Mouse (Mus musculus): ENCODE measurements around the gene Tiam1. TPM values are rescaled to one million over a fixed set of nuclear protein-coding genes. Genes with fewer than 3 reads are reported as not detected.

Gene Tiam1
- polyA plus RNA-seq, 1 experiment from 2014 or later: 15.7 TPM

GRCm38 (mm10) chr16:89835551-89835950 lies 308.0 kb downstream of the Tiam1 start:
- WGBS: 85% methylated on average over 7 of the region's 7 CpGs
- Histone ChIP-seq H3K9ac (no peak overlapping the region), H3K4me2 (replicated peaks) (no peak overlapping the region), H3K9me3 (no peaks in the 10 kb centered on the region), H3K27me3 (replicated peaks) (no peaks in the 10 kb centered on the region), H3K36me3 (peaks cover 8% of the 10 kb centered on the region; the same call in 1 of the 2 replicates), H3K4me1 (no peaks in the 10 kb centered on the region), H3K4me3 (no peak overlapping the region), H3K27ac (no peak overlapping the region)
- no peak for ATAC-seq (ENCODE audit: low FRiP score, low read depth)

GRCm38 (mm10) chr16:89833011-89833410 lies 310.6 kb downstream of the Tiam1 start:
- H3K9ac ChIP-seq: no peak overlapping the region
- H3K9me3 ChIP-seq: no peaks in the 10 kb centered on the region
- peaks cover 8% of the 10 kb centered on the region; the same call in 1 of the 2 replicates for H3K36me3 ChIP-seq
- H3K4me2 ChIP-seq (replicated peaks): no peak overlapping the region
- no peaks in the 10 kb centered on the region for H3K4me1 ChIP-seq
- WGBS: 88% methylated on average over 11 of the region's 11 CpGs
- H3K27me3 ChIP-seq (replicated peaks): no peaks in the 10 kb centered on the region
- no peak overlapping the region for H3K27ac ChIP-seq
- H3K4me3 ChIP-seq: no peak overlapping the region
- ATAC-seq (ENCODE audit: low FRiP score, low read depth): no peak

- 52% methylated on average over 10 of the region's 10 CpGs for WGBS
- H3K27me3 ChIP-seq (replicated peaks): no peaks in the 10 kb centered on the region
- H3K4me2 ChIP-seq (replicated peaks): no peak overlapping the region
- no peak overlapping the region for H3K9ac ChIP-seq
- ATAC-seq (ENCODE audit: low FRiP score, low read depth): no peak
- no peak overlapping the region for H3K27ac ChIP-seq
- H3K9me3 ChIP-seq: no peaks in the 10 kb centered on the region
- no peak overlapping the region for H3K4me3 ChIP-seq
- peaks cover 8% of the 10 kb centered on the region; the same call in 1 of the 2 replicates for H3K36me3 ChIP-seq
- peaks cover 4% of the 10 kb centered on the region; the same call in 1 of the 2 replicates for H3K4me1 ChIP-seq
These were observed 312.4 kb downstream of the Tiam1 start for GRCm38 (mm10) chr16:89831172-89831571.

GRCm38 (mm10) chr16:89830221-89830648 lies 313.3 kb downstream of the Tiam1 start:
- peaks cover 8% of the 10 kb centered on the region; the same call in 1 of the 2 replicates for H3K36me3 ChIP-seq
- no peak overlapping the region for H3K9ac ChIP-seq
- H3K27me3 ChIP-seq (replicated peaks): no peaks in the 10 kb centered on the region
- ATAC-seq (ENCODE audit: low FRiP score, low read depth): no peak
- no peak overlapping the region for H3K4me2 ChIP-seq (replicated peaks)
- H3K4me3 ChIP-seq: no peak overlapping the region
- H3K27ac ChIP-seq: no peak overlapping the region
- H3K4me1 ChIP-seq: peaks cover 4% of the 10 kb centered on the region; the same call in 1 of the 2 replicates
- WGBS: 82% methylated on average over 15 of the region's 15 CpGs
- no peaks in the 10 kb centered on the region for H3K9me3 ChIP-seq

- no peak overlapping the region for H3K27ac ChIP-seq
- 78% methylated on average over 17 of the region's 17 CpGs for WGBS
- H3K36me3 ChIP-seq: peaks cover 5% of the 10 kb centered on the region; the same call in 1 of the 2 replicates
- H3K4me2 ChIP-seq (replicated peaks): no peak overlapping the region
- H3K27me3 ChIP-seq (replicated peaks): no peaks in the 10 kb centered on the region
- peaks cover 4% of the 10 kb centered on the region; the same call in 1 of the 2 replicates for H3K4me1 ChIP-seq
- no peak overlapping the region for H3K9ac ChIP-seq
- no peaks in the 10 kb centered on the region for H3K9me3 ChIP-seq
- no peak overlapping the region for H3K4me3 ChIP-seq
- ATAC-seq (ENCODE audit: low FRiP score, low read depth): no peak; the same call in 1 of the 2 replicates
These were observed 316.0 kb downstream of the Tiam1 start for GRCm38 (mm10) chr16:89827496-89828125.

- ATAC-seq (ENCODE audit: low FRiP score, low read depth): no peak
- no peak overlapping the region for H3K4me2 ChIP-seq (replicated peaks)
- 0 out of 2 replicates have a peak, but pooled peaks cover under 1% of the 10 kb centered on the region for H3K36me3 ChIP-seq
These were observed 317.7 kb downstream of the Tiam1 start for GRCm38 (mm10) chr16:89825875-89826274.

GRCm38 (mm10) chr16:89822882-89823281 lies 320.7 kb downstream of the Tiam1 start:
- no peak for ATAC-seq (ENCODE audit: low FRiP score, low read depth)
- 89% methylated on average over 6 of the region's 6 CpGs for WGBS

More at GRCm38 (mm10) chr16:89825875-89826274, 317.7 kb downstream of the Tiam1 start:
- H3K4me1 ChIP-seq: peaks cover 4% of the 10 kb centered on the region; the same call in 1 of the 2 replicates
- H3K9ac ChIP-seq: no peak overlapping the region
- H3K27me3 ChIP-seq (replicated peaks): no peaks in the 10 kb centered on the region
- no peak overlapping the region for H3K4me3 ChIP-seq
- no peak overlapping the region for H3K27ac ChIP-seq
- H3K9me3 ChIP-seq: no peaks in the 10 kb centered on the region
- 64% methylated on average over 12 of the region's 12 CpGs for WGBS

GRCm38 (mm10) chr16:89818661-89819060 lies 324.9 kb downstream of the Tiam1 start:
- 27% methylated on average over 4 of the region's 4 CpGs for WGBS

More at GRCm38 (mm10) chr16:89822882-89823281, 320.7 kb downstream of the Tiam1 start:
- H3K4me3 ChIP-seq: no peak overlapping the region
- H3K9ac ChIP-seq: no peak overlapping the region
- 0 out of 2 replicates have a peak, but pooled peaks cover 4% of the 10 kb centered on the region for H3K36me3 ChIP-seq
- H3K27ac ChIP-seq: no peak overlapping the region
- peaks cover 14% of the 10 kb centered on the region for H3K4me1 ChIP-seq
- H3K27me3 ChIP-seq (replicated peaks): peaks cover 3% of the 10 kb centered on the region; the same call in 1 of the 2 replicates
- no peaks in the 10 kb centered on the region for H3K9me3 ChIP-seq
- no peak overlapping the region for H3K4me2 ChIP-seq (replicated peaks)

GRCm38 (mm10) chr16:89817861-89818630 lies 325.5 kb downstream of the Tiam1 start:
- H3K27me3 ChIP-seq (replicated peaks): peaks cover 8% of the 10 kb centered on the region; the same call in 1 of the 2 replicates
- ATAC-seq (ENCODE audit: low FRiP score, low read depth): peak; percentile 63; the same call in 1 of the 2 replicates
- peaks cover 25% of the 10 kb centered on the region for H3K4me1 ChIP-seq
- H3K4me3 ChIP-seq: peak overlapping the region; percentile 37
- H3K9me3 ChIP-seq: no peaks in the 10 kb centered on the region
- WGBS: 2% methylated on average over 38 of the region's 38 CpGs
- no peak overlapping the region for H3K27ac ChIP-seq
- peak overlapping the region; percentile 59 for H3K9ac ChIP-seq
- 0 out of 2 replicates have a peak, but pooled peaks cover 4% of the 10 kb centered on the region for H3K36me3 ChIP-seq
- peak overlapping the region; percentile 83 for H3K4me2 ChIP-seq (replicated peaks)

More at GRCm38 (mm10) chr16:89818661-89819060, 324.9 kb downstream of the Tiam1 start:
- H3K4me2 ChIP-seq (replicated peaks): peak overlapping the region; percentile 83
- no peak overlapping the region for H3K27ac ChIP-seq
- peaks cover 8% of the 10 kb centered on the region; the same call in 1 of the 2 replicates for H3K27me3 ChIP-seq (replicated peaks)
- ATAC-seq (ENCODE audit: low FRiP score, low read depth): no peak
- no peak overlapping the region for H3K4me3 ChIP-seq
- no peak overlapping the region for H3K9ac ChIP-seq
- 0 out of 2 replicates have a peak, but pooled peaks cover 4% of the 10 kb centered on the region for H3K36me3 ChIP-seq
- peaks cover 25% of the 10 kb centered on the region for H3K4me1 ChIP-seq
- H3K9me3 ChIP-seq: no peaks in the 10 kb centered on the region

GRCm38 (mm10) chr16:89817301-89817700 lies 326.3 kb downstream of the Tiam1 start:
- Histone ChIP-seq H3K27me3 (replicated peaks) (peaks cover 8% of the 10 kb centered on the region; the same call in 1 of the 2 replicates), H3K4me3 (peak overlapping the region; percentile 13; the same call in 1 of the 2 replicates), H3K4me1 (peaks cover 25% of the 10 kb centered on the region), H3K27ac (no peak overlapping the region), H3K9me3 (no peaks in the 10 kb centered on the region), H3K9ac (no peak overlapping the region), H3K4me2 (replicated peaks) (peak overlapping the region; percentile 83), H3K36me3 (peaks cover 4% of the 10 kb centered on the region; the same call in 1 of the 2 replicates)
- ATAC-seq (ENCODE audit: low FRiP score, low read depth): no peak
- 4% methylated on average over 9 of the region's 9 CpGs for WGBS

GRCm38 (mm10) chr16:89816506-89817172 lies 326.9 kb downstream of the Tiam1 start:
- H3K36me3 ChIP-seq: peaks cover 4% of the 10 kb centered on the region; the same call in 1 of the 2 replicates
- H3K9ac ChIP-seq: 0 out of 2 replicates have a peak overlapping the region, but pooled peaks have one; percentile 2
- WGBS: 26% methylated on average over 13 of the region's 13 CpGs
- H3K27me3 ChIP-seq (replicated peaks): peaks cover 8% of the 10 kb centered on the region; the same call in 1 of the 2 replicates
- H3K4me3 ChIP-seq: no peak overlapping the region
- no peak overlapping the region for H3K27ac ChIP-seq
- no peak for ATAC-seq (ENCODE audit: low FRiP score, low read depth)
- peaks cover 25% of the 10 kb centered on the region for H3K4me1 ChIP-seq
- no peaks in the 10 kb centered on the region for H3K9me3 ChIP-seq
- peak overlapping the region; percentile 83 for H3K4me2 ChIP-seq (replicated peaks)

Measured in neural tube, embryonic 12.5 days (tissue).